Mouse (Mus musculus) midbrain, embryonic 11.5 days (tissue): ENCODE results near the gene Ntsr2. TPM values are rescaled to one million over a fixed set of nuclear protein-coding genes. Genes with fewer than 3 reads are reported as not detected.

Experiments
- ATAC-seq: fragments of 200-750 bp; cut with Nextera tagmentation; 2 replicates; pipeline ENCODE4 v1.8.0; 2017; ENCODE audit warnings: moderate TSS enrichment, moderate library complexity; ENCODE audit not compliant: low FRiP score
- DNase-seq: peaks from one replicate; pipeline ENCODE4 v3.0.0; 2015; ENCODE audit warnings: low spot score; ENCODE audit errors: missing footprints
- H3K27ac ChIP-seq: fragments of 300-500 bp; sonication (generic); 2 replicates; pipeline ENCODE4 v1.5.1; 2014; ENCODE audit warnings: low read depth, low read length
- H3K27me3 ChIP-seq: fragments of 300-500 bp; sonication (generic); 2 replicates; pipeline ENCODE4 v1.6.1; 2014; ENCODE audit warnings: mild to moderate bottlenecking, low read length, moderate library complexity, mixed read lengths; ENCODE audit not compliant: control insufficient read depth, insufficient read depth
- H3K36me3 ChIP-seq: fragments of 300-500 bp; sonication (generic); 2 replicates; pipeline ENCODE4 v1.6.1; 2014; ENCODE audit warnings: mild to moderate bottlenecking, low read length, moderate library complexity, mixed read lengths; ENCODE audit not compliant: control insufficient read depth, insufficient read depth
- H3K4me1 ChIP-seq: fragments of 300-500 bp; sonication (generic); 2 replicates; pipeline ENCODE4 v1.6.1; 2014; ENCODE audit warnings: low read length; ENCODE audit not compliant: control insufficient read depth, insufficient read depth
- H3K4me2 ChIP-seq: fragments of 300-500 bp; sonication (generic); 2 replicates; pipeline ENCODE4 v1.6.1; 2014; ENCODE audit warnings: mild to moderate bottlenecking, moderate library complexity
- H3K4me3 ChIP-seq: fragments of 300-500 bp; sonication (generic); 2 replicates; pipeline ENCODE4 v1.5.1; 2014; ENCODE audit warnings: low read depth, low read length
- H3K9ac ChIP-seq: fragments of 300-500 bp; sonication (generic); 2 replicates; pipeline ENCODE4 v1.6.1; 2014; ENCODE audit warnings: low read length
- H3K9me3 ChIP-seq: fragments of 300-500 bp; sonication (generic); 2 replicates; pipeline ENCODE4 v1.6.1; 2016; ENCODE audit warnings: low read length; ENCODE audit not compliant: control insufficient read depth
- WGBS: fragments of 180-500 bp; shearing (Covaris S2); extraction: QIAGEN DNeasy Blood & Tissue Kit; methylation state at CpG from one replicate; pipeline ENCODE4 v1.1.7; 2014; 5-methylcytosine and 5-hydroxymethylcytosine counted together
- polyA plus RNA-seq: library from polyadenylated mRNA; unstranded; fragments of >200 nt; fragmentation: Nextera tagmentation; extraction: Ambion mirVana; gene quantifications from 2 replicates; pipeline ENCODE4 v1.2.1, GENCODE M21; 2014

Gene Ntsr2
- polyA plus RNA-seq, 1 experiment from 2014 or later = not detected

- no peaks in the 10 kb centered on the region for H3K4me1 ChIP-seq
- H3K27me3 ChIP-seq = no peaks in the 10 kb centered on the region
- H3K4me2 ChIP-seq = no peak overlapping the region
- DNase-seq (no peak), ATAC-seq (no peak)
- H3K4me3 ChIP-seq = no peak overlapping the region
- no peak overlapping the region for H3K27ac ChIP-seq
- no peak overlapping the region for H3K9ac ChIP-seq
- peaks cover 17% of the 10 kb centered on the region for H3K36me3 ChIP-seq
- no peaks in the 10 kb centered on the region for H3K9me3 ChIP-seq
- 95% methylated on average over 1 of the region's 1 CpGs for WGBS
Measured at GRCm38 (mm10) chr12:16698691-16699090, 45.5 kb downstream of the Ntsr2 start.

Other genes starting within 250 kb of the Ntsr2 start
- gene Lpin1, start 42.4 kb upstream of the Ntsr2 start, polyA plus RNA-seq = 10.5 and 11.4 TPM in 2 replicates
- gene Greb1, start 147.5 kb downstream of the Ntsr2 start, polyA plus RNA-seq = 11.3 and 15.4 TPM in 2 replicates
- gene E2f6, start 157.6 kb downstream of the Ntsr2 start, polyA plus RNA-seq = 83.8 and 85.1 TPM in 2 replicates
- 14.4 and 14.9 TPM in 2 replicates for gene Rock2, start 241.5 kb downstream of the Ntsr2 start, polyA plus RNA-seq